Comparison of ENCODE assay signal across 24 mouse cellular contexts in genomic region chr5:34904412-34904811, GRCm38 (mm10). TPM values are rescaled to one million over a fixed set of nuclear protein-coding genes. Genes with fewer than 3 reads are reported as not detected.
"Had no signal": no experiment of that assay in that cellular context is flagged by ENCODE, and none has a peak within 500 bp of the region (broad histone marks: within the 10 kb centered on the region; RNA-seq: fewer than 3 reads in every experiment).

No protein-coding gene starts in this region.

- DNase-seq: heart, postnatal 10 days; heart, postnatal 14 days; heart, postnatal 36 days; heart, postnatal 4 days; kidney, adult 11 months; kidney, adult 18-20 months; kidney, adult 2 months; kidney, adult 8-10 months; kidney, adult 9 months; kidney, postnatal 10 days; kidney, postnatal 14 days; kidney, postnatal 25 days; kidney, postnatal 36 days; kidney, postnatal 4 days; layer of hippocampus, adult 9-11 months; layer of hippocampus, postnatal 36 days had no signal

- ATAC-seq: hindbrain, embryonic 16.5 days; hindbrain, postnatal 0 days; inflammation-experienced regulatory T-cells, adult 6 months; intestine, embryonic 15.5 days; intestine, embryonic 16.5 days; intestine, postnatal 0 days had no signal

RNA-seq across cellular contexts. Expression of gene Msantd1, which starts 3.4 kb away (rescaled TPM):
- polyA plus RNA-seq: heart, embryonic 13.5 days; heart, embryonic 15.5 days had no signal
